Mouse (Mus musculus) CH12.LX (cell line): Measurements from ENCODE around the gene Arl6ip5.
"Not testable (repeated sequence)": the region's sequence is repeated elsewhere in the genome, so short reads cannot be mapped to it uniquely, and the experiment has no call there.

Experiments
- CHD2 ChIP-seq: IDR thresholded peaks from 2 replicates; pipeline ENCODE4 v1.6.1; 2011; ENCODE audit warnings: low read length, improper control_type of control experiment
- CTCF ChIP-seq, 2 experiments: IDR thresholded peaks in 1 of 2; conservative IDR thresholded peaks in 1 of 2; 2 replicates each; pipeline ENCODE4 v1.5.1; 2011 to 2012; ENCODE audit warnings: low read depth in 2 of 2, low read length in 2 of 2, improper control_type of control experiment in 1 of 2, inconsistent platforms in 1 of 2, mild to moderate bottlenecking in 1 of 2, moderate library complexity in 1 of 2
- EP300 ChIP-seq: IDR thresholded peaks from 2 replicates; pipeline ENCODE4 v1.6.1; 2011; ENCODE audit warnings: low read length, improper control_type of control experiment
- GABPA ChIP-seq: IDR thresholded peaks from 2 replicates; pipeline ENCODE4 v1.6.1; 2012; ENCODE audit warnings: low read depth, low read length, improper control_type of control experiment, inconsistent platforms; ENCODE audit not compliant: insufficient replicate concordance
- KAT2A ChIP-seq: IDR thresholded peaks from 2 replicates; pipeline ENCODE4 v1.6.1; 2012; ENCODE audit warnings: low read length, improper control_type of control experiment, inconsistent platforms; ENCODE audit not compliant: insufficient replicate concordance
- PAX5 ChIP-seq: IDR thresholded peaks from 2 replicates; pipeline ENCODE4 v1.6.1; 2012; ENCODE audit warnings: low read length, inconsistent platforms, mixed read lengths
- POLR2A ChIP-seq: IDR thresholded peaks from 2 replicates; pipeline ENCODE4 v1.6.1; 2011; ENCODE audit warnings: low read depth, mild to moderate bottlenecking, improper control_type of control experiment, low read length
- RCOR1 ChIP-seq: conservative IDR thresholded peaks from 2 replicates; pipeline ENCODE4 v1.6.1; 2012; ENCODE audit warnings: low read depth, mild to moderate bottlenecking, inconsistent platforms, low read length, improper control_type of control experiment
- SMC3 ChIP-seq: IDR thresholded peaks from 2 replicates; pipeline ENCODE4 v1.6.1; 2011; ENCODE audit warnings: low read depth, low read length, improper control_type of control experiment
- UBTF ChIP-seq: IDR thresholded peaks from 2 replicates; pipeline ENCODE4 v1.6.1; 2012; ENCODE audit warnings: low read depth, mild to moderate bottlenecking, inconsistent platforms, low read length, improper control_type of control experiment, moderate library complexity
- USF1 ChIP-seq: IDR thresholded peaks from 2 replicates; pipeline ENCODE4 v1.6.1; 2014; ENCODE audit warnings: low read depth, mild to moderate bottlenecking, inconsistent platforms, low read length, improper control_type of control experiment
- ZC3H11A ChIP-seq: IDR thresholded peaks from 2 replicates; pipeline ENCODE4 v1.6.1; 2012; ENCODE audit warnings: low read depth, mild to moderate bottlenecking, inconsistent platforms, low read length, improper control_type of control experiment
- ZMIZ1 ChIP-seq: IDR thresholded peaks from 2 replicates; pipeline ENCODE4 v1.6.1; 2012; ENCODE audit warnings: low read depth, mild to moderate bottlenecking, inconsistent platforms, low read length, improper control_type of control experiment
- ZNF384 ChIP-seq: IDR thresholded peaks from 2 replicates; pipeline ENCODE4 v1.6.1; 2012; ENCODE audit warnings: low read depth, low read length, improper control_type of control experiment, inconsistent platforms

DNA sequence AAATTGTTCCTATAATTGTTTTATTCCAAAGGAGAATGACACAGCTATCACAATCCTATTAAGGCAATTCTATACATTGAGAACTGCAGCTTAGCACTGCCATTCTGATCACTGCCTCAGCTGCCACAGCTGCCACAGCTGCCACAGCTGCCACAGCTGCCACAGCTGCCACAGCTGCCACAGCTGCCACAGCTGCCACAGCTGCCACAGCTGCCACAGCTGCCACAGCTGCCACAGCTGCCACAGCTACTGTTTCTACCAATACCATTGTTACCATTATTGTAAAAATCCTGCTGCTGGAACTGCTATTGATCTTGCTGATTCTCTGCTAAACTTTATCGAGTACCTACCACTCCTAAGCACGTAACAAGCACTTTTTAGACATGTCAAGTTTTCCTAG lies 49.4 kb downstream of the Arl6ip5 start:
- TF ChIP-seq CTCF (conservative IDR thresholded peaks at IDR 0.05 in 1 of 2, IDR thresholded peaks at IDR 0.05 in 1 of 2; ENCODE audit: low read depth in 2 of 2, low read length in 2 of 2); EP300; ZC3H11A; UBTF; GABPA; SMC3; POLR2A; USF1; ZNF384; CHD2; RCOR1; KAT2A; PAX5; ZMIZ1: not testable (repeated sequence)
